Mouse (Mus musculus) embryonic facial prominence, embryonic 11.5 days (tissue): Measurements from ENCODE around the gene Il27. TPM values are rescaled to one million over a fixed set of nuclear protein-coding genes. Genes with fewer than 3 reads are reported as not detected.
A peak's percentile ranks its signal among the peaks of the same experiment; 100 is the strongest.

Experiments
- ATAC-seq: fragments of 200-750 bp; cut with Nextera tagmentation; replicated peaks from 2 replicates; pipeline ENCODE4 v1.8.0; 2017; ENCODE audit warnings: low read depth; ENCODE audit not compliant: insufficient number of reproducible peaks, low FRiP score, low TSS enrichment
- DNase-seq: peaks from one replicate; pipeline ENCODE4 v3.0.0-alpha.2; 2015; ENCODE audit warnings: low spot score
- H3K27ac ChIP-seq: fragments of 300-500 bp; sonication (generic); replicated peaks from 2 replicates; pipeline ENCODE4 v1.5.1; 2014; ENCODE audit warnings: mild to moderate bottlenecking, low read depth, low read length, control low read depth
- H3K27me3 ChIP-seq: fragments of 300-500 bp; sonication (generic); 2 replicates; pipeline ENCODE4 v1.6.1; 2014; ENCODE audit warnings: mild to moderate bottlenecking, low read length, moderate library complexity, mixed read lengths; ENCODE audit not compliant: control insufficient read depth, insufficient read depth
- H3K36me3 ChIP-seq: fragments of 300-500 bp; sonication (generic); replicated peaks from 2 replicates; pipeline ENCODE4 v1.6.1; 2014; ENCODE audit warnings: low read depth, mild to moderate bottlenecking, low read length, moderate library complexity, mixed read lengths; ENCODE audit not compliant: control insufficient read depth, insufficient read depth
- H3K4me1 ChIP-seq: fragments of 300-500 bp; sonication (generic); 2 replicates; pipeline ENCODE4 v1.6.1; 2014; ENCODE audit warnings: low read length, mixed read lengths; ENCODE audit not compliant: control insufficient read depth, insufficient read depth
- H3K4me2 ChIP-seq: fragments of 300-500 bp; sonication (generic); 2 replicates; pipeline ENCODE4 v1.6.1; 2014; ENCODE audit warnings: low read depth, mild to moderate bottlenecking, control low read depth, low read length, moderate library complexity
- H3K4me3 ChIP-seq: fragments of 300-500 bp; sonication (generic); 2 replicates; pipeline ENCODE4 v1.5.1; 2014; ENCODE audit warnings: low read depth, low read length, control low read depth
- H3K9ac ChIP-seq: fragments of 300-500 bp; sonication (generic); replicated peaks from 2 replicates; pipeline ENCODE4 v1.6.1; 2014; ENCODE audit warnings: mild to moderate bottlenecking, control low read depth, low read length
- H3K9me3 ChIP-seq: fragments of 300-500 bp; sonication (generic); replicated peaks from 2 replicates; pipeline ENCODE4 v1.6.1; 2016; ENCODE audit warnings: mild to moderate bottlenecking, low read length, inconsistent platforms, mixed read lengths; ENCODE audit not compliant: control insufficient read depth
- WGBS: fragments of 180-500 bp; shearing (Covaris S2); extraction: QIAGEN DNeasy Blood & Tissue Kit; methylation state at CpG from one replicate; pipeline ENCODE4 v1.1.7; 2014; 5-methylcytosine and 5-hydroxymethylcytosine counted together
- polyA plus RNA-seq: library from polyadenylated mRNA; unstranded; fragments of >200 nt; fragmentation: Nextera tagmentation; extraction: Ambion mirVana; gene quantifications from 2 replicates; pipeline ENCODE4 v1.2.1, GENCODE M21; 2014

The Il27 gene
- polyA plus RNA-seq, 1 experiment from 2014 or later, result not detected

GRCm38 (mm10) chr7:126583761-126584160 is 11.0 kb downstream of the Il27 start:
- Histone ChIP-seq H3K9ac (peak overlapping the region; percentile 59), H3K27me3 (no peaks in the 10 kb centered on the region; the same call in 1 of the 2 replicates), H3K4me2 (peak overlapping the region; percentile 65), H3K27ac (no peak overlapping the region), H3K36me3 (no peaks in the 10 kb centered on the region), H3K4me3 (peak overlapping the region; percentile 37), H3K9me3 (no peaks in the 10 kb centered on the region), H3K4me1 (no peaks in the 10 kb centered on the region; the same call in 1 of the 2 replicates)
- ATAC-seq (no peak), DNase-seq (no peak)
- WGBS, result 60% methylated on average over 6 of the region's 6 CpGs

GRCm38 (mm10) chr7:126583251-126583709 is 11.5 kb downstream of the Il27 start:
- DNase-seq, result peak; percentile 94
- Histone ChIP-seq H3K27ac (peak overlapping the region; percentile 54; the same call in 1 of the 2 replicates), H3K9me3 (no peaks in the 10 kb centered on the region), H3K4me2 (peak overlapping the region; percentile 65), H3K4me3 (peak overlapping the region; percentile 37), H3K9ac (peak overlapping the region; percentile 59), H3K36me3 (no peaks in the 10 kb centered on the region), H3K27me3 (no peaks in the 10 kb centered on the region; the same call in 1 of the 2 replicates), H3K4me1 (no peaks in the 10 kb centered on the region; the same call in 1 of the 2 replicates)
- ATAC-seq, result peak; percentile 68; the same call in 1 of the 2 replicates
- WGBS, result under 1% methylated on average over 22 of the region's 22 CpGs

- Histone ChIP-seq H3K4me3 (peak overlapping the region; percentile 37), H3K27me3 (no peaks in the 10 kb centered on the region; the same call in 1 of the 2 replicates), H3K4me2 (peak overlapping the region; percentile 65), H3K9ac (peak overlapping the region; percentile 59), H3K36me3 (no peaks in the 10 kb centered on the region), H3K9me3 (no peaks in the 10 kb centered on the region), H3K27ac (no peak overlapping the region), H3K4me1 (no peaks in the 10 kb centered on the region; the same call in 1 of the 2 replicates)
- ATAC-seq (peak; percentile 54), DNase-seq (peak; percentile 61)
- 2% methylated on average over 20 of the region's 20 CpGs for WGBS
These were observed 12.0 kb downstream of the Il27 start for GRCm38 (mm10) chr7:126582759-126583158.

- Histone ChIP-seq H3K4me3 (no peak overlapping the region), H3K27ac (no peak overlapping the region), H3K36me3 (no peaks in the 10 kb centered on the region), H3K4me1 (no peaks in the 10 kb centered on the region), H3K9me3 (no peaks in the 10 kb centered on the region), H3K4me2 (no peak overlapping the region), H3K27me3 (no peaks in the 10 kb centered on the region; the same call in 1 of the 2 replicates), H3K9ac (no peak overlapping the region)
- no peak for ATAC-seq
- DNase-seq, result no peak
- 87% methylated on average over 6 of the region's 6 CpGs for WGBS
These were observed 13.1 kb downstream of the Il27 start for GRCm38 (mm10) chr7:126581661-126582060.

- DNase-seq (peak; percentile 55), ATAC-seq (no peak)
- Histone ChIP-seq H3K9me3 (no peaks in the 10 kb centered on the region), H3K9ac (no peak overlapping the region), H3K36me3 (no peaks in the 10 kb centered on the region; the same call in 1 of the 2 replicates), H3K27ac (no peak overlapping the region), H3K4me3 (no peak overlapping the region), H3K27me3 (no peaks in the 10 kb centered on the region), H3K4me1 (no peaks in the 10 kb centered on the region), H3K4me2 (no peak overlapping the region)
- WGBS, result 56% methylated on average over 8 of the region's 8 CpGs
These were observed 15.6 kb downstream of the Il27 start for GRCm38 (mm10) chr7:126579172-126579571.

GRCm38 (mm10) chr7:126576946-126577345 is 17.8 kb downstream of the Il27 start:
- peak; percentile 70 for DNase-seq
- H3K27me3 ChIP-seq, result no peaks in the 10 kb centered on the region
- H3K9ac ChIP-seq, result no peak overlapping the region
- H3K36me3 ChIP-seq, result no peaks in the 10 kb centered on the region; the same call in 1 of the 2 replicates
- no peak overlapping the region for H3K4me2 ChIP-seq
- H3K4me1 ChIP-seq, result no peaks in the 10 kb centered on the region
- no peak overlapping the region for H3K27ac ChIP-seq
- WGBS, result 52% methylated on average over 8 of the region's 8 CpGs
- no peaks in the 10 kb centered on the region for H3K9me3 ChIP-seq
- no peak overlapping the region for H3K4me3 ChIP-seq
- no peak for ATAC-seq

GRCm38 (mm10) chr7:126566094-126566765 is 28.5 kb downstream of the Il27 start, which contains the start of gene Eif3c:
TSS of gene Eif3c (minus strand) at chr7:126566411.
- no peaks in the 10 kb centered on the region for H3K4me1 ChIP-seq
- H3K27ac ChIP-seq, result 0 out of 2 replicates have a peak within 1 kb of the TSS, but pooled peaks have one; percentile 7
- DNase-seq, result peak; percentile 97
- no peaks in the 10 kb centered on the region; the same call in 1 of the 2 replicates for H3K36me3 ChIP-seq
- WGBS, result under 1% methylated on average over 46 of the region's 46 CpGs
- H3K9me3 ChIP-seq, result no peaks in the 10 kb centered on the region
- peak within 1 kb of the TSS; percentile 77 for H3K4me3 ChIP-seq
- peak; percentile 95 for ATAC-seq
- peak within 1 kb of the TSS; percentile 73 for H3K9ac ChIP-seq
- no peaks in the 10 kb centered on the region for H3K27me3 ChIP-seq
- H3K4me2 ChIP-seq, result peak within 1 kb of the TSS; percentile 61

GRCm38 (mm10) chr7:126565693-126566092 is 29.0 kb downstream of the Il27 start:
- Histone ChIP-seq H3K36me3 (no peaks in the 10 kb centered on the region; the same call in 1 of the 2 replicates), H3K4me2 (peak overlapping the region; percentile 61), H3K27me3 (no peaks in the 10 kb centered on the region), H3K4me3 (peak overlapping the region; percentile 77), H3K4me1 (no peaks in the 10 kb centered on the region), H3K9ac (peak overlapping the region; percentile 73), H3K9me3 (no peaks in the 10 kb centered on the region), H3K27ac (0 out of 2 replicates have a peak overlapping the region, but pooled peaks have one; percentile 7)
- DNase-seq, result peak; percentile 25
- WGBS, result under 1% methylated on average over 28 of the region's 28 CpGs
- ATAC-seq, result no peak
